Mouse (Mus musculus) forebrain, embryonic 13.5 days (tissue): Measurements from ENCODE around the gene Chkb. TPM values are rescaled to one million over a fixed set of nuclear protein-coding genes. Genes with fewer than 3 reads are reported as not detected.

Experiments
- ATAC-seq: fragments of 200-750 bp; cut with Nextera tagmentation; 2 replicates; pipeline ENCODE4 v1.8.0; 2017
- H3K27ac ChIP-seq: fragments of 300-500 bp; sonication (generic); 2 replicates; pipeline ENCODE4 v1.5.1; 2015; ENCODE audit warnings: inconsistent platforms, mild to moderate bottlenecking, moderate library complexity
- H3K27me3 ChIP-seq: fragments of 300-500 bp; sonication (generic); 2 replicates; pipeline ENCODE4 v1.6.1; 2015; ENCODE audit warnings: mild to moderate bottlenecking, inconsistent platforms
- H3K36me3 ChIP-seq: fragments of 300-500 bp; sonication (generic); 2 replicates; pipeline ENCODE4 v1.6.1; 2015; ENCODE audit warnings: mild to moderate bottlenecking, inconsistent platforms; ENCODE audit not compliant: poor library complexity, severe bottlenecking
- H3K4me1 ChIP-seq: fragments of 300-500 bp; sonication (generic); 2 replicates; pipeline ENCODE4 v1.6.1; 2015; ENCODE audit warnings: inconsistent platforms
- H3K4me2 ChIP-seq: fragments of 300-500 bp; sonication (generic); 2 replicates; pipeline ENCODE4 v1.6.1; 2015; ENCODE audit warnings: inconsistent platforms, mild to moderate bottlenecking, moderate library complexity
- H3K4me3 ChIP-seq: fragments of 300-500 bp; sonication (generic); 2 replicates; pipeline ENCODE4 v1.5.1; 2015; ENCODE audit warnings: mild to moderate bottlenecking, inconsistent platforms
- H3K9ac ChIP-seq: fragments of 300-500 bp; sonication (generic); 2 replicates; pipeline ENCODE4 v1.6.1; 2015; ENCODE audit warnings: mild to moderate bottlenecking, inconsistent platforms
- H3K9me3 ChIP-seq: fragments of 300-500 bp; sonication (generic); replicated peaks from 2 replicates; pipeline ENCODE4 v1.6.1; 2016; ENCODE audit warnings: inconsistent platforms
- WGBS: fragments of 180-500 bp; shearing (Covaris S2); methylation state at CpG from one replicate; pipeline ENCODE4 v1.1.7; 2015; 5-methylcytosine and 5-hydroxymethylcytosine counted together
- polyA plus RNA-seq: library from polyadenylated mRNA; unstranded; fragments of >200 nt; fragmentation: Nextera tagmentation; extraction: Ambion mirVana; gene quantifications from 2 replicates; pipeline ENCODE4 v1.2.1, GENCODE M21; 2015

The Chkb gene
- polyA plus RNA-seq, 1 experiment from 2014 or later = 67.3 TPM

GRCm38 (mm10) chr15:89468577-89468976 is 38.9 kb upstream of the Chkb start:
- H3K27ac ChIP-seq = no peak overlapping the region
- no peaks in the 10 kb centered on the region for H3K27me3 ChIP-seq
- H3K9me3 ChIP-seq = no peaks in the 10 kb centered on the region
- ATAC-seq = 0 out of 2 replicates have a peak, but pooled peaks have one; percentile 17
- WGBS = 33% methylated on average over 2 of the region's 2 CpGs
- no peak overlapping the region for H3K9ac ChIP-seq
- H3K36me3 ChIP-seq = peaks cover 5% of the 10 kb centered on the region
- no peak overlapping the region for H3K4me3 ChIP-seq
- H3K4me1 ChIP-seq = peaks cover 4% of the 10 kb centered on the region
- H3K4me2 ChIP-seq = no peak overlapping the region

GRCm38 (mm10) chr15:89465052-89465451 is 35.3 kb upstream of the Chkb start:
- Histone ChIP-seq H3K9me3 (no peaks in the 10 kb centered on the region), H3K27me3 (no peaks in the 10 kb centered on the region), H3K4me2 (no peak overlapping the region), H3K4me1 (peaks cover 4% of the 10 kb centered on the region), H3K36me3 (peaks cover 38% of the 10 kb centered on the region), H3K27ac (no peak overlapping the region; the same call in 1 of the 2 replicates), H3K4me3 (no peak overlapping the region), H3K9ac (no peak overlapping the region)
- 7% methylated on average over 1 of the region's 1 CpGs for WGBS
- ATAC-seq = peak; percentile 66; the same call in 1 of the 2 replicates

GRCm38 (mm10) chr15:89463334-89464235 is 33.9 kb upstream of the Chkb start:
- peaks cover 4% of the 10 kb centered on the region for H3K4me1 ChIP-seq
- no peak for ATAC-seq
- H3K4me3 ChIP-seq = no peak overlapping the region
- peaks cover 53% of the 10 kb centered on the region for H3K36me3 ChIP-seq
- 67% methylated on average over 5 of the region's 5 CpGs for WGBS
- H3K27ac ChIP-seq = no peak overlapping the region
- no peak overlapping the region for H3K4me2 ChIP-seq
- H3K9ac ChIP-seq = no peak overlapping the region
- H3K9me3 ChIP-seq = no peaks in the 10 kb centered on the region
- no peaks in the 10 kb centered on the region for H3K27me3 ChIP-seq

- ATAC-seq = no peak
- H3K27me3 ChIP-seq = no peaks in the 10 kb centered on the region
- WGBS = 84% methylated on average over 7 of the region's 7 CpGs
- H3K4me3 ChIP-seq = no peak overlapping the region
- peaks cover 4% of the 10 kb centered on the region for H3K4me1 ChIP-seq
- no peak overlapping the region for H3K4me2 ChIP-seq
- peaks cover 67% of the 10 kb centered on the region for H3K36me3 ChIP-seq
- no peak overlapping the region for H3K9ac ChIP-seq
- no peak overlapping the region for H3K27ac ChIP-seq
- no peaks in the 10 kb centered on the region for H3K9me3 ChIP-seq
Observed at GRCm38 (mm10) chr15:89462176-89462575, 32.5 kb upstream of the Chkb start.

- Histone ChIP-seq H3K27me3 (no peaks in the 10 kb centered on the region), H3K4me1 (peaks cover 6% of the 10 kb centered on the region), H3K36me3 (peaks cover 75% of the 10 kb centered on the region), H3K27ac (no peak overlapping the region), H3K9ac (no peak overlapping the region), H3K4me2 (no peak overlapping the region), H3K9me3 (no peaks in the 10 kb centered on the region), H3K4me3 (no peak overlapping the region)
- no peak for ATAC-seq
- WGBS = 89% methylated on average over 15 of the region's 15 CpGs
Observed at GRCm38 (mm10) chr15:89461321-89461720, 31.6 kb upstream of the Chkb start.

GRCm38 (mm10) chr15:89460298-89460697 is 30.6 kb upstream of the Chkb start:
- Histone ChIP-seq H3K4me3 (no peak overlapping the region), H3K27me3 (no peaks in the 10 kb centered on the region), H3K4me2 (no peak overlapping the region), H3K9me3 (no peaks in the 10 kb centered on the region), H3K36me3 (peaks cover 76% of the 10 kb centered on the region), H3K27ac (no peak overlapping the region), H3K9ac (no peak overlapping the region), H3K4me1 (peaks cover 15% of the 10 kb centered on the region)
- WGBS = 80% methylated on average over 10 of the region's 10 CpGs
- ATAC-seq = no peak

- no peaks in the 10 kb centered on the region for H3K27me3 ChIP-seq
- no peak overlapping the region for H3K9ac ChIP-seq
- H3K4me3 ChIP-seq = no peak overlapping the region
- peaks cover 16% of the 10 kb centered on the region for H3K4me1 ChIP-seq
- ATAC-seq = no peak
- no peak overlapping the region for H3K4me2 ChIP-seq
- WGBS = 91% methylated on average over 7 of the region's 7 CpGs
- H3K9me3 ChIP-seq = no peaks in the 10 kb centered on the region
- H3K27ac ChIP-seq = no peak overlapping the region
- peaks cover 76% of the 10 kb centered on the region for H3K36me3 ChIP-seq
Observed at GRCm38 (mm10) chr15:89459821-89460220, 30.1 kb upstream of the Chkb start.

- 94% methylated on average over 15 of the region's 15 CpGs for WGBS
- peaks cover 73% of the 10 kb centered on the region for H3K36me3 ChIP-seq
- H3K9ac ChIP-seq = no peak overlapping the region
- H3K4me2 ChIP-seq = no peak overlapping the region
- H3K4me3 ChIP-seq = no peak overlapping the region
- no peak overlapping the region for H3K27ac ChIP-seq
- no peak for ATAC-seq
- no peaks in the 10 kb centered on the region for H3K27me3 ChIP-seq
- H3K9me3 ChIP-seq = no peaks in the 10 kb centered on the region
- peaks cover 20% of the 10 kb centered on the region for H3K4me1 ChIP-seq
Observed at GRCm38 (mm10) chr15:89458942-89459341, 29.2 kb upstream of the Chkb start.

- Histone ChIP-seq H3K27me3 (peaks cover 12% of the 10 kb centered on the region), H3K36me3 (peaks cover 44% of the 10 kb centered on the region), H3K9ac (peak overlapping the region; percentile 88), H3K9me3 (no peaks in the 10 kb centered on the region), H3K27ac (no peak overlapping the region), H3K4me1 (peaks cover 26% of the 10 kb centered on the region), H3K4me2 (peak overlapping the region; percentile 88), H3K4me3 (peak overlapping the region; percentile 85)
- no peak for ATAC-seq
- WGBS = 82% methylated on average over 6 of the region's 6 CpGs
Observed at GRCm38 (mm10) chr15:89455642-89456041, 25.9 kb upstream of the Chkb start.

- H3K4me1 ChIP-seq = peaks cover 26% of the 10 kb centered on the region
- H3K27ac ChIP-seq = peak overlapping the region; percentile 31; the same call in 1 of the 2 replicates
- peak overlapping the region; percentile 85 for H3K4me3 ChIP-seq
- peak overlapping the region; percentile 88 for H3K9ac ChIP-seq
- peak; percentile 36 for ATAC-seq
- WGBS = 7% methylated on average over 4 of the region's 6 CpGs
- H3K4me2 ChIP-seq = peak overlapping the region; percentile 88
- H3K27me3 ChIP-seq = peaks cover 12% of the 10 kb centered on the region
- no peaks in the 10 kb centered on the region for H3K9me3 ChIP-seq
- peaks cover 36% of the 10 kb centered on the region for H3K36me3 ChIP-seq
Observed at GRCm38 (mm10) chr15:89454857-89455256, 25.1 kb upstream of the Chkb start.

- H3K4me2 ChIP-seq = peak within 1 kb of the TSS; percentile 88
- H3K27me3 ChIP-seq = peaks cover 18% of the 10 kb centered on the region
- peak within 1 kb of the TSS; percentile 88 for H3K9ac ChIP-seq
- H3K27ac ChIP-seq = peak within 1 kb of the TSS; percentile 77
- peaks cover 27% of the 10 kb centered on the region for H3K36me3 ChIP-seq
- peaks cover 26% of the 10 kb centered on the region for H3K4me1 ChIP-seq
- no peaks in the 10 kb centered on the region for H3K9me3 ChIP-seq
- under 1% methylated on average over 53 of the region's 53 CpGs for WGBS
- ATAC-seq = peak; percentile 85
- H3K4me3 ChIP-seq = peak within 1 kb of the TSS; percentile 85
Observed at GRCm38 (mm10) chr15:89453865-89454478, 24.3 kb upstream of the Chkb start, which contains the start of gene Mapk8ip2. Mapk8ip2 (plus strand) TSS chr15:89453913.
